Mouse (Mus musculus): Measurements from ENCODE around the gene Zfp62. TPM values are rescaled to one million over a fixed set of nuclear protein-coding genes. Genes with fewer than 3 reads are reported as not detected.

Gene Zfp62
- polyA plus RNA-seq, 1 experiment from 2014 or later = 34.5 TPM

- no peak overlapping the region for H3K4me2 ChIP-seq (ENCODE audit: low read length)
These were observed 45.3 kb downstream of the Zfp62 start for GRCm38 (mm10) chr11:49248226-49248973.

GRCm38 (mm10) chr11:49248974-49249700 lies 46.0 kb downstream of the Zfp62 start:
- peaks cover 16% of the 10 kb centered on the region for H3K36me3 ChIP-seq (ENCODE audit: control insufficient read depth, insufficient read depth, low read length)
- peak overlapping the region; percentile 87; the same call in 1 of the 2 replicates for H3K4me2 ChIP-seq (ENCODE audit: low read length)
- no peaks in the 10 kb centered on the region for H3K27me3 ChIP-seq (replicated peaks; ENCODE audit: control insufficient read depth, insufficient read depth, low read length)
- DNase-seq (ENCODE audit: low spot score) (no peak), ATAC-seq (replicated peaks; ENCODE audit: low FRiP score, low TSS enrichment, low read depth) (no peak)
- peaks cover 63% of the 10 kb centered on the region for H3K4me1 ChIP-seq (replicated peaks; ENCODE audit: control insufficient read depth, insufficient read depth, low read length)
- H3K4me3 ChIP-seq (ENCODE audit: low read depth, low read length) = no peak overlapping the region
- peak overlapping the region; percentile 88; the same call in 1 of the 2 replicates for H3K27ac ChIP-seq (ENCODE audit: low read depth)
- WGBS = 80% methylated on average over 6 of the region's 6 CpGs
- H3K9ac ChIP-seq (ENCODE audit: low read length) = no peak overlapping the region
- no peaks in the 10 kb centered on the region for H3K9me3 ChIP-seq (ENCODE audit: control insufficient read depth, low read length)

More at GRCm38 (mm10) chr11:49248226-49248973, 45.3 kb downstream of the Zfp62 start:
- Histone ChIP-seq H3K9me3 (ENCODE audit: control insufficient read depth, low read length) (no peaks in the 10 kb centered on the region), H3K4me1 (replicated peaks; ENCODE audit: control insufficient read depth, insufficient read depth, low read length) (peaks cover 63% of the 10 kb centered on the region), H3K27me3 (replicated peaks; ENCODE audit: control insufficient read depth, insufficient read depth, low read length) (no peaks in the 10 kb centered on the region), H3K27ac (ENCODE audit: low read depth) (peak overlapping the region; percentile 88; the same call in 1 of the 2 replicates), H3K9ac (ENCODE audit: low read length) (no peak overlapping the region), H3K36me3 (ENCODE audit: control insufficient read depth, insufficient read depth, low read length) (peaks cover 9% of the 10 kb centered on the region; the same call in 1 of the 2 replicates), H3K4me3 (ENCODE audit: low read depth, low read length) (no peak overlapping the region)
- WGBS = 46% methylated on average over 6 of the region's 6 CpGs
- DNase-seq (ENCODE audit: low spot score) = no peak
- no peak for ATAC-seq (replicated peaks; ENCODE audit: low FRiP score, low TSS enrichment, low read depth)

- Histone ChIP-seq H3K27me3 (replicated peaks; ENCODE audit: control insufficient read depth, insufficient read depth, low read length) (no peaks in the 10 kb centered on the region), H3K9me3 (ENCODE audit: control insufficient read depth, low read length) (no peaks in the 10 kb centered on the region), H3K4me1 (replicated peaks; ENCODE audit: control insufficient read depth, insufficient read depth, low read length) (peaks cover 59% of the 10 kb centered on the region), H3K4me2 (ENCODE audit: low read length) (peak overlapping the region; percentile 87), H3K36me3 (ENCODE audit: control insufficient read depth, insufficient read depth, low read length) (peaks cover 24% of the 10 kb centered on the region), H3K4me3 (ENCODE audit: low read depth, low read length) (peak overlapping the region; percentile 65), H3K27ac (ENCODE audit: low read depth) (peak overlapping the region; percentile 88), H3K9ac (ENCODE audit: low read length) (peak overlapping the region; percentile 78)
- ATAC-seq (replicated peaks; ENCODE audit: low FRiP score, low TSS enrichment, low read depth) = no peak
- 22% methylated on average over 10 of the region's 10 CpGs for WGBS
- DNase-seq (ENCODE audit: low spot score) = no peak
These were observed 46.8 kb downstream of the Zfp62 start for GRCm38 (mm10) chr11:49249811-49250421.

GRCm38 (mm10) chr11:49250422-49251379 lies 47.6 kb downstream of the Zfp62 start:
- Histone ChIP-seq H3K4me3 (ENCODE audit: low read depth, low read length) (peak overlapping the region; percentile 65), H3K4me1 (replicated peaks; ENCODE audit: control insufficient read depth, insufficient read depth, low read length) (peaks cover 51% of the 10 kb centered on the region), H3K9ac (ENCODE audit: low read length) (peak overlapping the region; percentile 78), H3K36me3 (ENCODE audit: control insufficient read depth, insufficient read depth, low read length) (peaks cover 31% of the 10 kb centered on the region), H3K27me3 (replicated peaks; ENCODE audit: control insufficient read depth, insufficient read depth, low read length) (no peaks in the 10 kb centered on the region), H3K9me3 (ENCODE audit: control insufficient read depth, low read length) (no peaks in the 10 kb centered on the region), H3K4me2 (ENCODE audit: low read length) (peak overlapping the region; percentile 87), H3K27ac (ENCODE audit: low read depth) (peak overlapping the region; percentile 88)
- DNase-seq (ENCODE audit: low spot score) (peak; percentile 91), ATAC-seq (replicated peaks; ENCODE audit: low FRiP score, low TSS enrichment, low read depth) (peak; percentile 93)
- 2% methylated on average over 45 of the region's 45 CpGs for WGBS

- Histone ChIP-seq H3K4me2 (ENCODE audit: low read length) (peak overlapping the region; percentile 87), H3K4me1 (replicated peaks; ENCODE audit: control insufficient read depth, insufficient read depth, low read length) (peaks cover 45% of the 10 kb centered on the region), H3K9ac (ENCODE audit: low read length) (peak overlapping the region; percentile 78), H3K27me3 (replicated peaks; ENCODE audit: control insufficient read depth, insufficient read depth, low read length) (no peaks in the 10 kb centered on the region), H3K27ac (ENCODE audit: low read depth) (peak overlapping the region; percentile 88; the same call in 1 of the 2 replicates), H3K9me3 (ENCODE audit: control insufficient read depth, low read length) (no peaks in the 10 kb centered on the region), H3K36me3 (ENCODE audit: control insufficient read depth, insufficient read depth, low read length) (peaks cover 34% of the 10 kb centered on the region), H3K4me3 (ENCODE audit: low read depth, low read length) (peak overlapping the region; percentile 65)
- 56% methylated on average over 7 of the region's 7 CpGs for WGBS
- ATAC-seq (replicated peaks; ENCODE audit: low FRiP score, low TSS enrichment, low read depth) (no peak), DNase-seq (ENCODE audit: low spot score) (no peak)
These were observed 48.3 kb downstream of the Zfp62 start for GRCm38 (mm10) chr11:49251380-49251761.

GRCm38 (mm10) chr11:49252048-49252447 lies 49.0 kb downstream of the Zfp62 start:
- DNase-seq (ENCODE audit: low spot score) (no peak), ATAC-seq (replicated peaks; ENCODE audit: low FRiP score, low TSS enrichment, low read depth) (no peak)
- 92% methylated on average over 5 of the region's 5 CpGs for WGBS
- H3K27me3 ChIP-seq (replicated peaks; ENCODE audit: control insufficient read depth, insufficient read depth, low read length) = no peaks in the 10 kb centered on the region
- no peak overlapping the region for H3K27ac ChIP-seq (ENCODE audit: low read depth)
- H3K4me2 ChIP-seq (ENCODE audit: low read length) = peak overlapping the region; percentile 87
- H3K4me1 ChIP-seq (replicated peaks; ENCODE audit: control insufficient read depth, insufficient read depth, low read length) = peaks cover 38% of the 10 kb centered on the region
- no peaks in the 10 kb centered on the region for H3K9me3 ChIP-seq (ENCODE audit: control insufficient read depth, low read length)
- 0 out of 2 replicates have a peak overlapping the region, but pooled peaks have one; percentile 65 for H3K4me3 ChIP-seq (ENCODE audit: low read depth, low read length)
- H3K9ac ChIP-seq (ENCODE audit: low read length) = no peak overlapping the region
- peaks cover 39% of the 10 kb centered on the region for H3K36me3 ChIP-seq (ENCODE audit: control insufficient read depth, insufficient read depth, low read length)

GRCm38 (mm10) chr11:49253035-49253434 lies 49.9 kb downstream of the Zfp62 start:
- DNase-seq (ENCODE audit: low spot score) (no peak), ATAC-seq (replicated peaks; ENCODE audit: low FRiP score, low TSS enrichment, low read depth) (no peak)
- WGBS = 93% methylated on average over 6 of the region's 6 CpGs
- Histone ChIP-seq H3K27me3 (replicated peaks; ENCODE audit: control insufficient read depth, insufficient read depth, low read length) (no peaks in the 10 kb centered on the region), H3K4me2 (ENCODE audit: low read length) (no peak overlapping the region), H3K9me3 (ENCODE audit: control insufficient read depth, low read length) (no peaks in the 10 kb centered on the region), H3K36me3 (ENCODE audit: control insufficient read depth, insufficient read depth, low read length) (peaks cover 44% of the 10 kb centered on the region), H3K4me3 (ENCODE audit: low read depth, low read length) (no peak overlapping the region), H3K27ac (ENCODE audit: low read depth) (no peak overlapping the region), H3K4me1 (replicated peaks; ENCODE audit: control insufficient read depth, insufficient read depth, low read length) (peaks cover 35% of the 10 kb centered on the region), H3K9ac (ENCODE audit: low read length) (no peak overlapping the region)

GRCm38 (mm10) chr11:49259296-49259695 lies 56.2 kb downstream of the Zfp62 start:
- H3K36me3 ChIP-seq (ENCODE audit: control insufficient read depth, insufficient read depth, low read length) = peaks cover 69% of the 10 kb centered on the region
- ATAC-seq (replicated peaks; ENCODE audit: low FRiP score, low TSS enrichment, low read depth) = no peak
- WGBS = 66% methylated on average over 2 of the region's 2 CpGs

More at GRCm38 (mm10) chr11:49259296-49259695, 56.2 kb downstream of the Zfp62 start:
- Histone ChIP-seq H3K9ac (ENCODE audit: low read length) (no peak overlapping the region), H3K27me3 (replicated peaks; ENCODE audit: control insufficient read depth, insufficient read depth, low read length) (no peaks in the 10 kb centered on the region), H3K27ac (ENCODE audit: low read depth) (no peak overlapping the region), H3K4me2 (ENCODE audit: low read length) (no peak overlapping the region), H3K9me3 (ENCODE audit: control insufficient read depth, low read length) (no peaks in the 10 kb centered on the region), H3K4me1 (replicated peaks; ENCODE audit: control insufficient read depth, insufficient read depth, low read length) (no peaks in the 10 kb centered on the region), H3K4me3 (ENCODE audit: low read depth, low read length) (no peak overlapping the region)
- DNase-seq (ENCODE audit: low spot score) = no peak
